Mouse (Mus musculus): Measurements from ENCODE around the gene Gm8279. TPM values are rescaled to one million over a fixed set of nuclear protein-coding genes. Genes with fewer than 3 reads are reported as not detected.
"Not testable (repeated sequence)": the region's sequence is repeated elsewhere in the genome, so short reads cannot be mapped to it uniquely, and the experiment has no call there.

The Gm8279 gene
- total RNA-seq (2021): not detected
- long read RNA-seq, experiment 1: 0 reads
- long read RNA-seq, experiment 2: 0 reads

DNA sequence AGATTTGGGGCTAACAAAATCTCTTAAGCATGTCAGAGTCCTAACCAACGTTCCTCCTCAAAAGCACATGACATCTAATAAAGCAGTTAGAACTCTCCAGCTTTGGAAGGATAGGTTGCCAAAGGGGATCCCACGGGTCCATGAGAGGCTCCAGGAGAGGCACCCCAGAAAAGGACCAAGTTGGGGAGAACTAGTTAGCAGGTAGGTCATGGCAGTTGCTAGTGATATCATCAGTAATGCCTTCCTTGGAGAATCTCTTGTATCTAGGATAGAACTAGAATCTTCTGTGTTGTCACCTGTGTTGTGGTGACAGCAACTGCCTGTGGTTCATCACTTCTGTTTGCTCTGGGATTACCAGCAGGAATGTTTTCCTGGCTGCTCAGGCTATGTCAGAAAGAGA lies at the start of gene Gm8279:
TSS of gene Gm8279 (plus strand) at position 301 of the 400 bp plus-strand sequence.
- DNase-seq; intact Hi-C loops (cut with DNase I): not testable (repeated sequence)

DNA sequence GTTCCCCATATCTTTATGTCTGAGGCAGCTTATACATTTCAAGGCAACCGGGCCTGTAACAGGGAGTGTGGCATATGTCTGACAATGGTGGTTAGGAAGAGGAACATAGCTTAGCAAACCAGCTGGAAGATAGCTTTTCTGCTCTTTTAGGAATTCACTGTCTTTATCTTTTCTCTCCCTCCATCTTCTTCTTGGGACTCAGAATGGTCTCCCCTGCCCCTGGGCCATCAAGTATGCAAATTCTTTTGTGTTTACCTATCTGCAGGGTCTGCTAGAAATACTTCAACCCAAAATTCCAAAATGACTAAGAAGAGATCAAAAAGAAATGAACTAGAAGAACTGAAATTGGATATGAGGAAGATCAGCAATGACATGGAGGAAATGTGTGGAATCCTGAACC lies 32.9 kb downstream of the Gm8279 start, which contains the start of gene Gm3317:
TSS of gene Gm3317 (plus strand) at position 301 of the 400 bp plus-strand sequence.
- DNase-seq; intact Hi-C loops (cut with DNase I): not testable (repeated sequence)

DNA sequence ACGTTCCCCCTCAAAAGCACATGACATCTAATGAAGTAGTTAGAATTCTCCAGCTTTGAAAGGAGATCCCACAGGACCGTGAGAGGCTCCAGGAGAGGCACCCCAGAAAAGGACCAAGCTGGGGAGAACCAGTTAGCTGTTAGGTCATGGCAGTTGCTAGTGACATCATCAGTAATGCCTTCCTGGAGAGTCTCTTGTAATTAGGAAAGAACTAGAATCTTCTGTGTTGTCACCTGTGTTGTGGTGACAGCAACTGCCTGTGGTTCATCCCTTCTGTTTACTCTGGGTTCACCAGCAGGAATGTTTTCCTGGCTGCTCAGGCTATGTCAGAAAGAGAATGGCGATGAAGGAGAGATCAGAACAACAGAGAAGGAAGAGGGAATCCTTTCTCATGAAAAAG lies 54.2 kb downstream of the Gm8279 start, which contains the start of gene Gm8271:
TSS of gene Gm8271 (plus strand) at position 301 of the 400 bp plus-strand sequence.
- DNase-seq; intact Hi-C loops (cut with DNase I): not testable (repeated sequence)

Other genes with a start within 250 kb of the Gm8279 start
- gene Gm3278, start 239.1 kb upstream of the Gm8279 start, total RNA-seq (2021): not detected
- gene Gm8297, start 147.6 kb upstream of the Gm8279 start, total RNA-seq (2021): not detected
- gene Gm3298, start 115.6 kb upstream of the Gm8279 start, total RNA-seq (2021): not detected
- not detected for gene 4930555G01Rik, start 80.9 kb upstream of the Gm8279 start, total RNA-seq (2021)
- not detected for gene Gm8281, start 60.5 kb upstream of the Gm8279 start, total RNA-seq (2021)
- not detected for gene Gm3317, start 33.0 kb downstream of the Gm8279 start, total RNA-seq (2021)
- gene Gm8271, start 54.3 kb downstream of the Gm8279 start, total RNA-seq (2021): not detected
- not detected for gene Gm3526, start 129.1 kb downstream of the Gm8279 start, total RNA-seq (2021)
- gene Gm3542, start 203.4 kb downstream of the Gm8279 start, total RNA-seq (2021): not detected